ENCODE assay signal across 10 mouse cellular contexts in the genomic region with DNA sequence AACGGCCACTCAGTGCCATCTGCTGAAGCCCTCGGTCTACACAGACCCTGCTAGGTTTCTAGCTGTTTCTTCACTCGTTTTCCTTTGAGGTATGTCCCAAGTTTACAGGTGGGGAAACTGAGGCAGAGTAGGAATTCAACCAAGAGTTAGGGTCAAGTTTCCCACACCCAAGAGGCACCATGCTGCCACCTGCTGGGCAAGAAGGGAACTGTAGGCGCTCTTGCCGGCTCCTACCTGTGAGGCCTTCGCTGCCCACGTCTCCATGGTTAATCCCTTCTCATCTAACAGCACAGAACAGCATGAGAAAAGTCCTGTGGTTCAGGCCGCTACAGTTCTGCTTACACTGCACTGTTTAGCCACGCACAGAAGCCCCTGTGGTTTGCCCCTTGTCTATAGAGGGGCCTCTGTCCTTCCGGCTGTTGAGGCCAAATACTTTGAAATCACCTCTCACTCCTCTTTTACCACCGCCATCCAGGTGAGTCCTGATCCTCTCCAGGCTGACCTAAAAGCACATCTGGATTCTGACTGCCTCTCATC. TPM values are rescaled to one million over a fixed set of nuclear protein-coding genes. Genes with fewer than 3 reads are reported as not detected.
A peak's percentile ranks its signal among the peaks of the same experiment; 100 is the strongest.
DNase-seq lines count a peak whose midpoint lies in the region; ATAC-seq and TF ChIP-seq lines count a peak whose summit lies in the region.
"Had no signal": no experiment of that assay in that cellular context is flagged by ENCODE, and none has a peak within 500 bp of the region (broad histone marks: within the 10 kb centered on the region; RNA-seq: fewer than 3 reads in every experiment).

No protein-coding gene starts in this region.

- no peak overlapping the region for H3K4me2 ChIP-seq in lung, postnatal 0 days (replicated peaks; ENCODE audit: low read depth, low read length)

- H3K36me3 ChIP-seq in lung, postnatal 0 days (ENCODE audit: insufficient read depth, low read length), result no peaks in the 10 kb centered on the region
- no peaks in the 10 kb centered on the region for H3K36me3 ChIP-seq in spleen, adult 2 months (ENCODE audit: control insufficient read depth, insufficient read depth, low read length)

- no peak overlapping the region for H3K27ac ChIP-seq in lung, postnatal 0 days (ENCODE audit: low read length)
- H3K27ac ChIP-seq in spleen, adult 2 months (ENCODE audit: insufficient read depth, low read length), result no peak overlapping the region

- no peak overlapping the region for H3K4me3 ChIP-seq in lung, postnatal 0 days (ENCODE audit: low read depth, low read length)
- H3K4me3 ChIP-seq in spleen, adult 2 months (ENCODE audit: extremely low read depth, insufficient read depth, insufficient read length), result no peak overlapping the region
- H3K4me3 ChIP-seq: myocyte had no signal

- H3K9me3 ChIP-seq in lung, postnatal 0 days (ENCODE audit: low read length), result no peaks in the 10 kb centered on the region

- no peaks in the 10 kb centered on the region for H3K27me3 ChIP-seq in lung, postnatal 0 days (replicated peaks; ENCODE audit: insufficient read depth, low read length)
- no peaks in the 10 kb centered on the region for H3K27me3 ChIP-seq in spleen, adult 2 months (ENCODE audit: control insufficient read depth, insufficient read depth, low read length)

- peak; percentile 68 to 78 for DNase-seq in adrenal gland, adult 18-20 months (ENCODE audit: low spot score in 2 of 2)
- no peak for DNase-seq in adrenal gland, adult 8-10 months
- DNase-seq in ovary, postnatal 14 days (ENCODE audit: low spot score), result peak; percentile 57
- no peak for DNase-seq in ovary, adult 18-20 months (ENCODE audit: low spot score)
- peak; percentile 60 for DNase-seq in kidney, adult 9 months
- peak; percentile 35 for DNase-seq in lung, postnatal 0 days (ENCODE audit: low spot score)
- DNase-seq in spleen, adult 2 months (ENCODE audit: low read depth in 1 of 2, low spot score in 2 of 2), result peak in 1 of 2 experiments; percentile 58

- H3K4me1 ChIP-seq in lung, postnatal 0 days (ENCODE audit: insufficient read depth, low read depth, low read length), result no peaks in the 10 kb centered on the region
- H3K4me1 ChIP-seq in spleen, adult 2 months (ENCODE audit: control insufficient read depth, insufficient read depth, insufficient read length), result no peaks in the 10 kb centered on the region

- ATAC-seq in common myeloid progenitor, adult 5-6 weeks (replicated peaks; ENCODE audit: low read depth, poor library complexity, severe bottlenecking), result peak; percentile 59
- no peak for ATAC-seq in lung, postnatal 0 days

- no peak for TF ChIP-seq EP300 in lung, postnatal 0 days (IDR thresholded peaks at IDR 0.05)

- H3K9ac ChIP-seq in lung, postnatal 0 days (replicated peaks; ENCODE audit: low read depth), result no peak overlapping the region

- 35% methylated on average over 11 of the region's 11 CpGs for WGBS in lung, postnatal 0 days
- 46% methylated on average over 11 of the region's 11 CpGs for WGBS in spleen, adult 2 months

- TF ChIP-seq CTCF in lung, postnatal 0 days (IDR thresholded peaks at IDR 0.05), result peak; percentile 96
- TF ChIP-seq CTCF in spleen, adult 2 months (IDR thresholded peaks at IDR 0.05; ENCODE audit: extremely low read depth, insufficient read depth, insufficient read length, insufficient replicate concordance), result peak; percentile 96

- no peak for TF ChIP-seq POLR2A in spleen, adult 2 months (IDR thresholded peaks at IDR 0.05; ENCODE audit: low read depth, low read length)

RNA-seq across cellular contexts. Expression of gene Rmi2, which starts 33.1 kb away (rescaled TPM):
- under 1 TPM; 0.51 to 0.56 TPM for total RNA-seq in adrenal gland, adult 18-20 months (2021)
- under 1 TPM; 0.43 to 0.74 (median 0.48) TPM for total RNA-seq in adrenal gland, adult 8-10 months (2022)
- 5.9 and 8.3 TPM in 2 replicates for total RNA-seq in common myeloid progenitor, adult 5-6 weeks (2017)
- 0.44 and 0.51 TPM in 2 replicates for polyA plus RNA-seq in lung, postnatal 0 days (2015; fragmentation: Nextera tagmentation; extraction: Ambion mirVana)
- 1.9 and 6.8 TPM in 2 replicates for polyA plus RNA-seq in spleen, adult 2 months (2012; rRNA removed)

RNA-seq across cellular contexts. Expression of gene Gm11172, which starts 55.3 kb away (rescaled TPM):
- not detected for total RNA-seq in adrenal gland, adult 18-20 months (2021)
- not detected for total RNA-seq in adrenal gland, adult 8-10 months (2022)
- not detected in 2 replicates for total RNA-seq in common myeloid progenitor, adult 5-6 weeks (2017)
- not detected in 2 replicates for polyA plus RNA-seq in lung, postnatal 0 days (2015; fragmentation: Nextera tagmentation; extraction: Ambion mirVana)
- not detected in 2 replicates for polyA plus RNA-seq in spleen, adult 2 months (2012; rRNA removed)
- polyA plus RNA-seq: heart, embryonic 14.5 days; myocyte had no signal

Comparison
In these comparisons a context has a peak if more than half of its experiments do, and no peak if none do; other contexts are left out.
1. DNase-seq: peak in adrenal gland, adult 18-20 months (2 of 2), ovary, postnatal 14 days (single experiment), kidney, adult 9 months (single experiment) and lung, postnatal 0 days (single experiment); none in adrenal gland, adult 8-10 months (single experiment) and ovary, adult 18-20 months (single experiment).